ENCODE assay signal across 10 mouse cellular contexts in genomic region chr11:77821648-77822047, GRCm38 (mm10). TPM values are rescaled to one million over a fixed set of nuclear protein-coding genes. Genes with fewer than 3 reads are reported as not detected.
A peak's percentile ranks its signal among the peaks of the same experiment; 100 is the strongest.
DNase-seq lines count a peak whose midpoint lies in the region; ATAC-seq and TF ChIP-seq lines count a peak whose summit lies in the region.
"Had no signal": no experiment of that assay in that cellular context is flagged by ENCODE, and none has a peak within 500 bp of the region (broad histone marks: within the 10 kb centered on the region; RNA-seq: fewer than 3 reads in every experiment).

No protein-coding gene starts in this region.

- H3K4me1 ChIP-seq in intestine, postnatal 0 days (replicated peaks; ENCODE audit: control insufficient read depth, insufficient read depth, low read length) = no peaks in the 10 kb centered on the region
- no peaks in the 10 kb centered on the region for H3K4me1 ChIP-seq in intestine, embryonic 16.5 days (ENCODE audit: control insufficient read depth, insufficient read depth, low read length)
- peaks cover 15% of the 10 kb centered on the region for H3K4me1 ChIP-seq in cerebellum, adult 2 months (ENCODE audit: control insufficient read depth, insufficient read depth, low read length)

- H3K9ac ChIP-seq in intestine, postnatal 0 days (ENCODE audit: low read depth, low read length) = no peak overlapping the region
- no peak overlapping the region for H3K9ac ChIP-seq in intestine, embryonic 16.5 days (ENCODE audit: low read depth, low read length)
- H3K9ac ChIP-seq: limb, embryonic 15.5 days had no signal

- H3K27ac ChIP-seq in intestine, postnatal 0 days (ENCODE audit: low read depth, low read length) = no peak overlapping the region
- H3K27ac ChIP-seq in intestine, embryonic 16.5 days (ENCODE audit: low read length) = no peak overlapping the region
- no peak overlapping the region for H3K27ac ChIP-seq in cerebellum, adult 2 months (ENCODE audit: insufficient read depth, low read length)
- H3K27ac ChIP-seq: limb, embryonic 15.5 days had no signal

- TF ChIP-seq CTCF in intestine, postnatal 0 days (IDR thresholded peaks at IDR 0.05; ENCODE audit: low read depth) = peak; percentile 85
- TF ChIP-seq CTCF in cerebellum, adult 2 months (IDR thresholded peaks at IDR 0.05; ENCODE audit: borderline replicate concordance, insufficient read depth, low read depth, low read length) = peak; percentile 95

- peaks cover 75% of the 10 kb centered on the region for H3K36me3 ChIP-seq in intestine, postnatal 0 days (ENCODE audit: control insufficient read depth, insufficient read depth)
- H3K36me3 ChIP-seq in intestine, embryonic 16.5 days (ENCODE audit: control insufficient read depth, insufficient read depth, low read length) = peaks cover 20% of the 10 kb centered on the region; the same call in 1 of the 2 replicates

- 19% methylated on average over 8 of the region's 8 CpGs for WGBS in intestine, postnatal 0 days
- WGBS in intestine, embryonic 16.5 days = 22% methylated on average over 8 of the region's 8 CpGs
- WGBS in cerebellum, adult 2 months = 21% methylated on average over 8 of the region's 8 CpGs

- peak; percentile 37 to 59 for DNase-seq in urinary bladder, postnatal 36 days (ENCODE audit: low spot score in 2 of 2)
- no peak for DNase-seq in urinary bladder, adult 2 months (ENCODE audit: low spot score)
- peak; percentile 73 to 82 for DNase-seq in cerebellum, adult 2 months
- peak; percentile 67 for DNase-seq in induced T-regulatory cell, adult 2 months (ENCODE audit: low read depth)
- peak; percentile 62 for DNase-seq in naive thymus-derived CD4-positive, alpha-beta T cell, adult 2 months (ENCODE audit: low read depth)
- no peak for DNase-seq in heart, adult 11 months

- H3K4me3 ChIP-seq in intestine, postnatal 0 days (ENCODE audit: low read depth, low read length) = no peak overlapping the region
- H3K4me3 ChIP-seq in intestine, embryonic 16.5 days (ENCODE audit: low read length) = no peak overlapping the region
- no peak overlapping the region for H3K4me3 ChIP-seq in cerebellum, adult 2 months (replicated peaks; ENCODE audit: insufficient read depth, low read depth, low read length)
- H3K4me3 ChIP-seq: erythroblast, embryonic 14.5 days; limb, embryonic 15.5 days had no signal

- no peak for ATAC-seq in intestine, postnatal 0 days
- no peak; the same call in 1 of the 2 replicates for ATAC-seq in intestine, embryonic 16.5 days

- no peak for TF ChIP-seq POLR2A in cerebellum, adult 2 months (IDR thresholded peaks at IDR 0.05; ENCODE audit: borderline replicate concordance, insufficient read depth, low read length)

- no peaks in the 10 kb centered on the region for H3K27me3 ChIP-seq in intestine, postnatal 0 days (replicated peaks; ENCODE audit: control insufficient read depth, insufficient read depth, low read length)
- H3K27me3 ChIP-seq in intestine, embryonic 16.5 days (replicated peaks; ENCODE audit: control insufficient read depth, insufficient read depth, low read length) = no peaks in the 10 kb centered on the region
- H3K27me3 ChIP-seq in cerebellum, adult 2 months (ENCODE audit: control insufficient read depth, insufficient read depth, low read length) = no peaks in the 10 kb centered on the region
- H3K27me3 ChIP-seq: limb, embryonic 15.5 days had no signal

- no peak overlapping the region for H3K4me2 ChIP-seq in intestine, postnatal 0 days (replicated peaks; ENCODE audit: low read depth)
- no peak overlapping the region for H3K4me2 ChIP-seq in intestine, embryonic 16.5 days (ENCODE audit: low read depth, low read length)
- H3K4me2 ChIP-seq: limb, embryonic 15.5 days had no signal

- no peaks in the 10 kb centered on the region for H3K9me3 ChIP-seq in intestine, postnatal 0 days (ENCODE audit: control insufficient read depth)
- no peaks in the 10 kb centered on the region for H3K9me3 ChIP-seq in intestine, embryonic 16.5 days (ENCODE audit: control insufficient read depth, low read length)
- H3K9me3 ChIP-seq: limb, embryonic 15.5 days had no signal

RNA-seq across cellular contexts. Expression of gene Gm10277, which starts 34.1 kb away (rescaled TPM):
- polyA plus RNA-seq in intestine, postnatal 0 days (2015; fragmentation: Nextera tagmentation; extraction: Ambion mirVana) = 0.53 and 0.72 TPM in 2 replicates
- polyA plus RNA-seq in intestine, embryonic 16.5 days (2015; fragmentation: Nextera tagmentation; extraction: Ambion mirVana) = 0.89 and 1.0 TPM in 2 replicates
- polyA plus RNA-seq in urinary bladder, adult 2 months (2012; rRNA removed) = not detected in 2 replicates
- polyA plus RNA-seq in cerebellum, adult 2 months (2012; rRNA removed) = not detected in 2 replicates
- polyA plus RNA-seq: erythroblast, embryonic 14.5 days had no signal

RNA-seq across cellular contexts. Expression of gene Myo18a, which starts 58.6 kb away (rescaled TPM):
- 25.4 and 30.7 TPM in 2 replicates for polyA plus RNA-seq in intestine, postnatal 0 days (2015; fragmentation: Nextera tagmentation; extraction: Ambion mirVana)
- polyA plus RNA-seq in intestine, embryonic 16.5 days (2015; fragmentation: Nextera tagmentation; extraction: Ambion mirVana) = 31.2 and 31.8 TPM in 2 replicates
- 24.1 and 33.8 TPM in 2 replicates for polyA plus RNA-seq in urinary bladder, adult 2 months (2012; rRNA removed)
- 56.5 and 62.1 TPM in 2 replicates for polyA plus RNA-seq in cerebellum, adult 2 months (2012; rRNA removed)

Comparison
In these comparisons a context has a peak if more than half of its experiments do, and no peak if none do; other contexts are left out.
1. DNase-seq: peak in urinary bladder, postnatal 36 days (2 of 2), cerebellum, adult 2 months (2 of 2), induced T-regulatory cell, adult 2 months (single experiment) and naive thymus-derived CD4-positive, alpha-beta T cell, adult 2 months (single experiment); none in urinary bladder, adult 2 months (single experiment) and heart, adult 11 months (single experiment).